Mouse (Mus musculus): ENCODE measurements around the gene Pcnp.
"Not testable (repeated sequence)": the region's sequence is repeated elsewhere in the genome, so short reads cannot be mapped to it uniquely, and the experiment has no call there.

Gene Pcnp

DNA sequence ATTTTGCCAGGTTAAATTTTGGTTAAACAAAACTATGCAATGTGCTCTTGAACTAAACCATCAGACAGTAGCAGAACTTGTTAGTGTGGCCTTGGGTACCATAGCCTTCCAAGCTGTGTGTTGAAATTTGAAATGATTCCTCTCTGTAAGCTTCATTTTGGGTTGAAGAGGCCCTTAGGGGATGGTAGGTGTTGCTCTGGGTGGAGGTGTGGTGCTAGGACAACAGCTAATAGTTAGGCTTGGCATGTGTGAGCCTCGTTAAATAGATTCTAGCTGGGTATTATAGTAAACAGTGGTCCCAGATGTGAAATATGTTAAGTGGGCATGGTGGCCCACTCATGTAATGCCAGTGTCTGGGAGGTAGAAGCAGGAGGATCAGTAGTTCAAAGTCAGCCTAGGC is 62.3 kb downstream of the Pcnp start:
- no peak for DNase-seq (ENCODE audit: low spot score)

DNA sequence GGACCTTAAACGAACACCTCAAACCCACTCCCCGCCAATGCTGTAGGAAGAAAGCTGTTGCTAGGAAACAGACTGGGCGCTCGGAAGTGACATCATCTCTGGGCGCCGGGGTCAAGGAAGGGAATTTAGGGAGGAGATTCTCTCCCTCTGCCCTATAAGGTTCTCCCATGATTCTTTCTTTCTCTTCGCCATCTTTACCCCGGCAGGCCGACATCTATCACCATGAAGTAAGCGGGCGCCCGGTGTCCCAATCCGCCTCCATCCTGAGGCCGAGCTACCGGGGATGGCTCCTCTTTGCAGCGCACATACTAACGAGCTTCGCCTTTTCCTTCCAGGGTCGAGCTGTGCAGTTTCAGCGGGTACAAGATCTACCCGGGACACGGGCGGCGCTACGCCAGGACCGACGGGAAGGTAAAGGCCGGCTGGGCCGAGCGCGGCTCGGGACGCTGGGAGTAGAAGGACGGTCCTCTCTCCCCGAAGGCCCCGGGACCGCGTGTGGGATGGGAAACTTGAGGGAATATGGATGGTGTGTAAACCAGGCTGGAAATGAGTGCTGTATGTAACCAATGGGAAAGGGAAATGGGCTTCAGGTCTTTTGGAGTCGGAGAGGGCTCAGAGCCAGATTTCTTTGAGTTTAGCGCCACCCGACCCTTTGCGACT is 63.2 kb downstream of the Pcnp start, which contains the start of gene Rpl24:
Gene Rpl24 (plus strand): TSS at position 64 of the 660 bp plus-strand sequence.
- peak; percentile 85 for DNase-seq (ENCODE audit: low spot score)

DNA sequence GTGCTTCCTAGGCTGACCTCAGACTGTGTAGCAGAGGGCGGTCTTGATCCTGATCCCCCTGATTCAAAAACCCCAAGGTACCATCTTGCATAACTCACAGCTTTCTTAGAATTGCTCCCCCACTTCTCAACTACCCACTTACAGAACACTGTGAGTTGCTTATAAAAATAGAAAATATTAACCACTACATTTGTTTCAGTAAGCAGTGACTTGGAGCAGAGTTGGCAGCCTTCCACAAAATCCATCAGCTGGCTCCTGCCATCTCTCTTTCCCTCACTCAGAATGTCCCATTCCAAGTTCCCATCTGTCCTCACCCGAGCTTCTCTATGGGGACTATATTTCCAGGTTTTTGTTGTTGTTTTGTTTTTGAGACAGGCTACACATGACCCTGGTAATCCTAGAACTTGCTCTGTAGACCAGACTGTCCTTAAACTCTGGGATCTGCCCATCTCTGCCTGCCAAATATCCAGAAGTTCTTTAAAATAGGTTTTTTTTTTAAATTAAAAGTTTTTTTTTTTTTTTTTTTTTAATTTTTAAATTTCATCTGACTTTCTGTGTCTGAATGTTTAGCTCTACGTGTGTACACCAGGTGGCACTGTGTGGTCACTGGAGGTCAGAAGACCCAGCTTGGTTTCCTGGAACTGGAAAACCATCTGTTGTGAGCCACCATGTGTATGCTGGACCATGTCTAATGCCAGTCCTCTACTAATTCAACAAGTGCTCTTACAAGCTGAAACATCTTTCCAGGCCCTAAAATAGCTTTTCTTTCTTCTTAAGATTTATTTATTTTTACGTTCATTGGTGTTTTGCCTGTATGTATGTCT is 65.2 kb downstream of the Pcnp start:
- DNase-seq (ENCODE audit: low spot score): no peak

DNA sequence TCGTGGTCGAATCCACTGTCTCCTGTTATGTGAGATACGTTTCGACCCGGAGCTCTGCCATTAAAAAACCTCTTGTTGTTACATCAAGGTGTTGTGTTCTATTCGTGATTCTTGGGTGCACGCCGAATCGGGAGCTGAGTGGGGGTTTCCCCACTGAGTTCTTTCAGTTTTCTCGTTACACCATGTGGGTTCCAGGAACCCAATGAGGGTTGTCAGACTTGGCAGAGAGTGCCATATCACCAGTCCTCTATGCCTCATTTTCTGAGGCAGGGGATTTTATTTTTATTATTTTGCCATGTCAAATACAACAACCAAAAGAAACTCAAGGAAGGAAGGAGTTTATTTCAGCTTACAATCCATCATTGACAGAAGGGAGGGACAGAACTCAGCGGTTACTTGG is 66.5 kb downstream of the Pcnp start:
- DNase-seq (ENCODE audit: low spot score): not testable (repeated sequence)
